Mouse (Mus musculus) left cerebral cortex, postnatal 25 days (tissue): ENCODE measurements around the gene Trnp1. TPM values are rescaled to one million over a fixed set of nuclear protein-coding genes. Genes with fewer than 3 reads are reported as not detected.

ENCODE experiments used
- DNase-seq, 2 experiments: peaks; one replicate each; pipeline ENCODE4 v3.0.0; 2022; ENCODE audit warnings: low spot score in 2 of 2, mixed read lengths in 1 of 2
- intact Hi-C: fragments of 180-260 bp; cut with DNase I; formaldehyde crosslinking; loops from one replicate; pipeline ENCODE4 v1.15.1; 2025
- total RNA-seq, 2 experiments: library from RNA; stranded (reverse); gene quantifications; 2 replicates each; pipeline ENCODE4 v1.2.3; 2021

The Trnp1 gene
- total RNA-seq, 2 experiments from 2014 or later = 157 to 177 TPM

DNA sequence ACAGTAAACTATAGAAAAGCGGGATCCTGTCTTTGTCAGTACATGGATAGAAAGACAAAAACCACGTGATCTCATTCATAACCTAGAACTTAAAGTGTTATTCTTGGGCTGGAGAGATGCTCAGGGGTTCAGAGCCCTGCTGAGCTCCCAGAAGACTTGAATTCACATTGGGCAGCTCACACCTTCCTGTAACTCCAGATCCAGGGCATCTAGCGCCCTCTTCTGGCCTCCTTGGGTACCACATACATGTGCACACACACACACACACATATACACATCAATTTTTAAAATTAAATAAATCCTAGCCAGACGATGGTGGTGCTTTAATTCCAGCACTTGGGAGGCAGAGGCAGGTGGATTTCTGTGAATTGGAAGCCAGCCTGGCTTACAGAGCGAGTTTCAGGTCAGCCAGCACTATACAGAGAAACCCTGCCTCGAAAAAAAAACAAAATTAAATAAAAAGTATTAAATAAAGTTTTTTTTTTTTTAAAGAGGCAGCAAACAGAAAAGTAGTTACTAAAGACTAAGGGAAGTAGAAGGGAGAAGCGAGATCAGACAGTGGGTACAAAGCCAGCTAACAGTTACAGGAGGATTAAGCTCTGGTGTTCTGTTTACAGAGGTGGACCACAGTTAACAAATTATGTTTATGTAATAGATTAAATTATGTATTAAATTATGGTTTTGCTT is 27.1 kb downstream of the Trnp1 start:
- DNase-seq = no peak
- intact Hi-C loops = no loop called here

DNA sequence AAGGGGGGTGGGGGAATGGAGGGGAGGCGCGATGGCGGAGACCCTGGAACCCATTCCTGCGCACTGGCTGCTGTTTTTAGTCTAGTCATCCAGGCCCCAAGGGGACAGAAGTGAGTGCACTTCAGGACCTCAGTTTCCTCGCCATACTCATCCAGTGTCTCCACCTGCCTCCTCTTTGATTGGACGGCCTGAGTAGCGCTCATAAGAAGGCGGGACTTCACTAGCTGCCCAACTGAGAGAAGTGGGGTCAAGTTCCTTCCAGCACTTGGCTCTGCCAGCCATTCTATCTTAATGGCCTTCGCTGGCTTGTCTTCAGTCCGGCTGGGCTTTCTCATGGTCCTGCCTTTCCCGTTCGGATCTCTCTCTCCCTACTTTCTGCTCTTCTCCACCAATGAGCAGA is 29.2 kb downstream of the Trnp1 start:
- DNase-seq = no peak
- intact Hi-C loops = no loop called here

GRCm38 (mm10) chr4:133468080-133468479 is 30.3 kb downstream of the Trnp1 start:
- intact Hi-C loops = no loop called here
- peak; percentile 73 to 85 for DNase-seq

- intact Hi-C loops = no loop called here
- DNase-seq = peak in 1 of 2 experiments; percentile 25
Measured at GRCm38 (mm10) chr4:133463184-133463583, 35.2 kb downstream of the Trnp1 start.

DNA sequence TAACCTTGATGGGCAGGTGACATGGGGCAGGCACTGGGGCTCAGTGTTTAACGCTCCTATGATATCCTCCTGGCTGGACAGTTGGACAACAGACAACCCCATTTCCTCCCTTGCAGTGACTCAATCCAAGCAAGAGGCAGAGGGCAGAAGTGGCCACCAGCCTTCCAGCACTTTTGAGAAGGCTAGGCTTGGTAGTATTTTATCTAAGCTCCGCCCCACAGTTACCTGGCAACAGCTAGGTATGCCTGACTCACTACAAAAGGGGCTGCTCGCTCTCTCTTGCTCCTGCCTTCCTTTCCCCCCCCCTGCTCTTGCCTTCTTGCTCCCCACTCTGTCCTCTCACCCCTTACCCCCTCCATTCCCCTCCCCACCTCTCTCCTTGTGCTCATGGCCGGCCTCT is 37.0 kb downstream of the Trnp1 start:
- intact Hi-C loops = no loop called here
- no peak for DNase-seq

DNA sequence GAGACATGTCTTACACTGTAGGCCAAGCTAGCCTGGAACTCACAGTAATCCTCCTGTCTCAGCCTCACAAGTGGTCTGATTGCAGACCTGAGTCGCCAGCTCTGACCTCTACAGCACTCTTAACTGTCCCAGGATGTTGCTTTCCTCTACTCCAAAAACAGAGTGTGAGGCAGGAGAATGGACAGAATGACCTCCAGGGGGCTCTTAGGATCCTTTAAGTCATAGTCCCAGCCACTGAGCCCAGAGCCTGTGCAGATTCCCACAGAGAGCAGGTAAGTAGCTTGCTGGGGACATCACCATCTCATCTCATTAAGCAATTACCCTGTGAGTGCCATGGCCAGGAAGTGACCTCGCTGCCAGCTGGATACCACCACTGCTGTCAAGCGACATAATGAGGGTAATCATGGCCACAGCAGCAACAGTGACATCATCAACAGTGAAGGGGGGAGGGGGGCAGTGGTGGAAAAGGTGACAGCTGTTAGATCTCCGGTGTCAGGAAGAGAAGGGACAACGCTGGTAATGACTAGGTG is 37.5 kb downstream of the Trnp1 start:
- no peak for DNase-seq
- intact Hi-C loops = no loop called here

DNA sequence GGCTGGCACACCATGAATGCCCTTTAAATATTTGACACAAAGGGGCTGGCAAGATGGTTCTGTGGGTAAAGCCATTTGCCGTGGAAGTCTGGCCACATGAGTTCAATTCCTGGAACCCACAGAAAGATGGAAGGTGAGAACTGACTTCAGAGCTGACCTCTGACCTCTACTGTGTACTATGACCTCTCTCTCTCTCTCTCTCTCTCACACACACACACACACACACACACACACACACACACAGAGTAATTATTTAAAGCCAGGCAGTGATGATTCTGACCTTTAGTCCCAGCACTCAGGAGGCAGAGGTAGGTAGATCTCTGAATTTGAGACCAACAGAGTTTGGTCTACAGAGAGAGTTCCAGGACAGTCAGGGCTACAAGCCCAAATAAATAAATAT is 38.3 kb downstream of the Trnp1 start:
- no peak for DNase-seq
- intact Hi-C loops = no loop called here

DNA sequence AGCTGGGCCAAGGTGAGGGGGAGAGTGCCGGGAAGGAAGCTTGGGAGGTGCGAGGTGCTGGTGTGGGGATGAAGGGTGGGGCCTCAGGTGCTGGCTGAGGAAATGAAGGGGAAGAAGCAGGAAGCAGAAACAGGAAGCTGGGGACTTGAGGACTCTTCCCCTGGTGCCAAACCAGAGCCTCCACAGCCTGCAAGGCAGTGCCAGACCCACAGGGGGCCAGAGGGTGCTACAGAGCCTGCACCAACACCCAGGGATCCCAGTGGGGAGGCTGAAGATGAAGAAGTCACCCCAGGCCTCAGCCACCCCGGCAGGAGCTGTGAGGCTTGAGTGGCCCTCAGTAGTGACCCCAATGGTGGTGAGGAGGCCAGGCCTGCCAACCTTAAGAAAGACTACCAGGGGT is 40.3 kb downstream of the Trnp1 start:
- intact Hi-C loops = loop anchor here (10.0 kb wide), 1 partner anchor 453 kb away; no protein-coding TSS in a partner anchor
- no peak for DNase-seq

- intact Hi-C loops = loop anchor here (10.0 kb wide), 1 partner anchor 448 kb away; no protein-coding TSS in a partner anchor
- no peak for DNase-seq
Measured at GRCm38 (mm10) chr4:133452433-133452832, 45.9 kb downstream of the Trnp1 start.

DNA sequence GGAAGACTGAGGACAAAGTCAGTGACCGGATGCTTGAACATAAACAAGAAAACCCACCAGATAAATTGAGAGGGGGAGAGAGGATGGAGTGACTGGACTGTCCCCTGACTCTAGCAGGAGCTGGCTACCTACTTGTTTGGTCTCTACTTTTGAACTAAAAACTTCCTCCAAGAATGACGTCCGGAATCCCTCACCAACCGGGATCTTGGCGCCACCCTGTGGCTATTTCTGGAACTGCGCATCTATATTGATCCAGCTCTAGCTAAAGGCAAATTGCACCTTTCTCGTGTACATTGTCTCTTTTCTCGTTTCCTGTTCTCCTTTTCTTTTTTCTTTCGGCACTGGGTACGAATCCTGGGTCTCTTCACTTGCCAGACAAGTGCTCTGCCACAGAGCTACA is 46.8 kb downstream of the Trnp1 start:
- DNase-seq = peak; percentile 79 to 82
- intact Hi-C loops = loop anchor here (1.0 to 10.0 kb wide), 3 partner anchors 27 to 447 kb away; no protein-coding TSS in a partner anchor

DNA sequence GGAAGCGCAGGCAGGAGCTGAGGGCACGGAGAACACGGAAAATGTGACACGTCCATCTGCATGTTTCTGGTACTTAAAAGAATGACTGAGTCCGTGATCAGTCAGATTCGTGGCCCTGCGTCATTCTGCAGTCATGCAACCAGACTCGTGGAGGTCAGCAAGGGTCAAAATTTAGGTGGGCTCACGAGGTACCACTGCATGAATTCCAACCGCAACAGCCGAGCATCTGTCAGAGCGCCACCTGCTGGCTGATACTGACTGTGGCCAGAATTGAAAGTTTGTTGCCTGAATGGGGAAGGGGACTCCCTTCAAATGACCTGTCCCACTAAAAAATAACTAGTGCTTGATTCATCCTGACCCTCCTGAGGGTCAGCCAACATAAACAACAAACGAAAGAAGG is 48.6 kb downstream of the Trnp1 start:
- DNase-seq = peak in 1 of 2 experiments; percentile 48
- intact Hi-C loops = loop anchor here (10.0 kb wide), 1 partner anchor 445 kb away; no protein-coding TSS in a partner anchor

DNA sequence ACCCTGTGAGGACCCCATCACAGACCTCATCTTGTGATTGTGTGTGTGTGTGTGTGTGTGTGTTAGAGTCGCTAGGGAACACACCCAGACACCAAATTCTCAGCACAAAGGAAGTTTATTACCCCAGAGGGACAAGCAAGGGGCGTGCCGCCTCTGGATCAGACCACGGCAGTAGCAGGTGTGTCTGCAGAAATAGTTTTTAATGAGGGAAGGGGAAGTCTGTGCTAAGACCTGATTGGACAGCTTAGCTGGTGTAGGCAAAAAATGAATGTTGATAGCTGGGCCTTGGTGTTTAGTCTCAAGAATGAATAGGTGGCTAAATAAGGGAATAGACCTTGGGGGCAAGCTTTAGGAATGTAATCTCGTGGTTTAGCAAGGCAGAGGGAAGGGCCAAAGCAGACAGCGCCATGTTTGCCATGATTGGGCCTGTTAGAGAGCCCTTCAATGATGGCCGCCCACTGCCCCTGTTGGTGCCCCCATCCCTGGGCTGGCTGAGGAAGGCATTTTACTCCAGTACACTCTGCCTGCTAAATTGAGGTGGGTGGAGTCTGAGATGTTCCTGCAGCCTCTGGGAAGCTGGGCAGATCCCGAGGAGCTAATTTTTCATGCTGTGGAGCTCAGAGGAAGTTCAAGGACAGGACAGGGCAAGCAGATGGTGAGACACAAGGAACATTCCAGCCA is 49.5 kb downstream of the Trnp1 start:
- no peak for DNase-seq
- intact Hi-C loops = no loop called here

DNA sequence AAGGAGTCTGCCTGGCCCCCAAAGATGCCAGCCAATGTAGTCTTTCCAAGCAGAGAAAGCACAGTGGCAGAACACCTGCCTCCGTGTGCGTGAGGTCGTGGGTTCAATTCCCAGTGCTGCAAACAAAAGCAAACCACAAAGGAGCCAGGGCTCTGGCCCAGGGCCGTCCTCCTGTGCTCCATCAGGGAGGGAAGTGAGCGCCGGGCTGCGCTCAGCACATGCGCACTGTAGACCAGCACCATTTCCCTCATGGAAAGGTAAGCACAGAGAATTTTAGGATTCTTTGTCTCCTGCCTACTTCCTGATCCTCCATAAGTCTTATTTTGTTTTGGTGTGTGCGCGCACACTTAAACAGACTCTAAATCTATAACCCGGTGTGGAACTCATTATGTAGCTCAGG is 50.4 kb downstream of the Trnp1 start:
- intact Hi-C loops = no loop called here
- no peak for DNase-seq

DNA sequence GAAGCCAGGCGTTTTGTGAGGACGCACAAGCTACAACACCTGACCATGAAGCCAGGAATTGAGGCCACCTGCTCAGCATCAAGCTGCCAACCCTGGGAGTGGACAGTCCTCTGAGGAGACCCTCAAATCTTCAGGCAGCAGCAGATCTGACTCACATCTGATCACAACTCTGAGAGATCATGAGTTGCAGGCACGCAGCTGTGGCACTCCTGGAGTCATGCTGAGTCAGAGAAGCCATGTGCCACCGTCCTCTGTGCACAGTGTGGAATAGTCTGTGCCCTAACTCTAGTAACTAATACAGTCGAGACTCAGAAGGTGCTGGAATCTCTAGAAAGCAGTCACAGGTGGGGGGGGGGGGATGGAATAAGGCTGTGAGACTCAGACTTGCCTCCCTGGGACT is 51.0 kb downstream of the Trnp1 start:
- intact Hi-C loops = no loop called here
- no peak for DNase-seq

DNA sequence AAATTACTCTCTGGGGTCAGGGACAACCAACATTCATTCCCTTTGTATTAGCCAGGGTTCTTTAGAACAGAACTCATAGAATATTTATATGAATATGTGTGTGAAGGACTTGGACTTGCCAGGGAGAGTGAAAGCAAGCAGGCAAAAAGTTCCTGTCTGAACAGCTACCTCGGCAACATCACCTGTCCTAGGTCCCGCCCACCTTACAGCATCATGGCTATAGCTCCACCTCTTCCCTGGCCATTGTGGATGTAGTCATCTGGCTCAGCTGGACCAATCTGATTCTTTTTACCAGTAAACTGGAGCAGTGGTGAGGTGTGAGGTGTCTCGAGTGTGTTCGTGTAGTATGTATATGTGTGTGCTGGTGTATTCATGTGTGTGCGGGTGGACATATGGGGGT is 52.6 kb downstream of the Trnp1 start:
- intact Hi-C loops = no loop called here

GRCm38 (mm10) chr4:133443085-133443484 is 55.3 kb downstream of the Trnp1 start:
- intact Hi-C loops = no loop called here
- DNase-seq = peak in 1 of 2 experiments; percentile 24

More for the DNA sequence above, 52.6 kb downstream of the Trnp1 start:
- no peak for DNase-seq

DNA sequence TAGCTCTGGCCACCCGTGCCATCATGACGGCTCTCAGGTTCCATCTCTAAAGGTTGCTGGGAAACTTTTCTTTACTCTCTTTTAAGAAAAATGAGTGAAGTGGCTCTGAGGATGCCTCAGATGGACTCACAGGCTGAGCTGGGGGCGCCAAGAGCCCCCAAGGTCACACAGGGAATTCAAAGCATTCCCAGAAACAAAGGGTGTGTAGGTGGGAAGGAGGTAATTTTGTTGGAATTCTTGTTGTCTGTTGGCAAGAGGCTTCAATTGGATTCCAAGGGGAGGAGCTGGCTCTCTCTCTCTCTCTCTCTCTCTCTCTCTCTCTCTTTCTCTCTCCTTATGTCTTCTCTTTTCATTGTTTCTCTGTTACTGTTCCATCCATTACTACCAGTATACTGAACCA is 56.2 kb downstream of the Trnp1 start:
- intact Hi-C loops = no loop called here
- no peak for DNase-seq
